Mouse (Mus musculus): ENCODE data around the gene Azi2. TPM values are rescaled to one million over a fixed set of nuclear protein-coding genes. Genes with fewer than 3 reads are reported as not detected.

Azi2 gene
- polyA plus RNA-seq, 1 experiment from 2014 or later, result 72.7 TPM

- no peak overlapping the region for H3K27ac ChIP-seq (ENCODE audit: low read length)
- no peak overlapping the region for H3K4me2 ChIP-seq (ENCODE audit: low read length)
- H3K9ac ChIP-seq (ENCODE audit: low read depth, low read length), result no peak overlapping the region
- 0 out of 2 replicates have a peak, but pooled peaks cover 3% of the 10 kb centered on the region for H3K36me3 ChIP-seq (ENCODE audit: control insufficient read depth, insufficient read depth, low read length)
- H3K4me1 ChIP-seq (ENCODE audit: control insufficient read depth, insufficient read depth, low read length), result no peaks in the 10 kb centered on the region
- H3K9me3 ChIP-seq (replicated peaks; ENCODE audit: control insufficient read depth, low read length, poor library complexity, severe bottlenecking), result no peaks in the 10 kb centered on the region
- no peak for ATAC-seq
- 91% methylated on average over 6 of the region's 6 CpGs for WGBS
- H3K27me3 ChIP-seq (ENCODE audit: control insufficient read depth, insufficient read depth, low read depth, low read length), result no peaks in the 10 kb centered on the region
- H3K4me3 ChIP-seq (ENCODE audit: low read depth, low read length), result no peak overlapping the region
Observed at GRCm38 (mm10) chr9:118070442-118070841, 30.1 kb downstream of the Azi2 start.

- H3K27ac ChIP-seq (ENCODE audit: low read length), result no peak overlapping the region
- 82% methylated on average over 3 of the region's 3 CpGs for WGBS
- no peak overlapping the region for H3K9ac ChIP-seq (ENCODE audit: low read depth, low read length)
- no peak overlapping the region for H3K4me2 ChIP-seq (ENCODE audit: low read length)
- H3K4me1 ChIP-seq (ENCODE audit: control insufficient read depth, insufficient read depth, low read length), result no peaks in the 10 kb centered on the region
- ATAC-seq, result no peak
- H3K36me3 ChIP-seq (ENCODE audit: control insufficient read depth, insufficient read depth, low read length), result no peaks in the 10 kb centered on the region
- H3K27me3 ChIP-seq (ENCODE audit: control insufficient read depth, insufficient read depth, low read depth, low read length), result no peaks in the 10 kb centered on the region
- H3K9me3 ChIP-seq (replicated peaks; ENCODE audit: control insufficient read depth, low read length, poor library complexity, severe bottlenecking), result no peaks in the 10 kb centered on the region
- no peak overlapping the region for H3K4me3 ChIP-seq (ENCODE audit: low read depth, low read length)
Observed at GRCm38 (mm10) chr9:118071337-118071736, 31.0 kb downstream of the Azi2 start.

GRCm38 (mm10) chr9:118072101-118072500, 31.8 kb downstream of the Azi2 start:
- Histone ChIP-seq H3K27ac (ENCODE audit: low read length) (no peak overlapping the region), H3K4me2 (ENCODE audit: low read length) (no peak overlapping the region), H3K4me1 (ENCODE audit: control insufficient read depth, insufficient read depth, low read length) (no peaks in the 10 kb centered on the region), H3K9ac (ENCODE audit: low read depth, low read length) (no peak overlapping the region), H3K9me3 (replicated peaks; ENCODE audit: control insufficient read depth, low read length, poor library complexity, severe bottlenecking) (no peaks in the 10 kb centered on the region), H3K4me3 (ENCODE audit: low read depth, low read length) (no peak overlapping the region), H3K27me3 (ENCODE audit: control insufficient read depth, insufficient read depth, low read depth, low read length) (no peaks in the 10 kb centered on the region), H3K36me3 (ENCODE audit: control insufficient read depth, insufficient read depth, low read length) (no peaks in the 10 kb centered on the region)
- 93% methylated on average over 5 of the region's 5 CpGs for WGBS
- ATAC-seq, result no peak

- Histone ChIP-seq H3K36me3 (ENCODE audit: control insufficient read depth, insufficient read depth, low read length) (no peaks in the 10 kb centered on the region), H3K4me2 (ENCODE audit: low read length) (no peak overlapping the region), H3K27ac (ENCODE audit: low read length) (no peak overlapping the region), H3K27me3 (ENCODE audit: control insufficient read depth, insufficient read depth, low read depth, low read length) (no peaks in the 10 kb centered on the region), H3K4me3 (ENCODE audit: low read depth, low read length) (no peak overlapping the region), H3K4me1 (ENCODE audit: control insufficient read depth, insufficient read depth, low read length) (no peaks in the 10 kb centered on the region), H3K9me3 (replicated peaks; ENCODE audit: control insufficient read depth, low read length, poor library complexity, severe bottlenecking) (no peaks in the 10 kb centered on the region), H3K9ac (ENCODE audit: low read depth, low read length) (no peak overlapping the region)
- 93% methylated on average over 3 of the region's 3 CpGs for WGBS
- ATAC-seq, result no peak
Observed at GRCm38 (mm10) chr9:118073358-118073757, 33.1 kb downstream of the Azi2 start.

- no peak for ATAC-seq
- Histone ChIP-seq H3K4me1 (ENCODE audit: control insufficient read depth, insufficient read depth, low read length) (0 out of 2 replicates have a peak, but pooled peaks cover 2% of the 10 kb centered on the region), H3K9ac (ENCODE audit: low read depth, low read length) (0 out of 2 replicates have a peak overlapping the region, but pooled peaks have one; percentile 44), H3K27ac (ENCODE audit: low read length) (no peak overlapping the region), H3K4me3 (ENCODE audit: low read depth, low read length) (peak overlapping the region; percentile 16; the same call in 1 of the 2 replicates), H3K36me3 (ENCODE audit: control insufficient read depth, insufficient read depth, low read length) (no peaks in the 10 kb centered on the region), H3K27me3 (ENCODE audit: control insufficient read depth, insufficient read depth, low read depth, low read length) (no peaks in the 10 kb centered on the region), H3K9me3 (replicated peaks; ENCODE audit: control insufficient read depth, low read length, poor library complexity, severe bottlenecking) (no peaks in the 10 kb centered on the region), H3K4me2 (ENCODE audit: low read length) (peak overlapping the region; percentile 46)
- 39% methylated on average over 22 of the region's 22 CpGs for WGBS
Observed at GRCm38 (mm10) chr9:118082575-118083431, 42.5 kb downstream of the Azi2 start.

GRCm38 (mm10) chr9:118083834-118084233, 43.5 kb downstream of the Azi2 start:
- 52% methylated on average over 4 of the region's 4 CpGs for WGBS
- H3K36me3 ChIP-seq (ENCODE audit: control insufficient read depth, insufficient read depth, low read length), result no peaks in the 10 kb centered on the region
- no peak overlapping the region for H3K4me2 ChIP-seq (ENCODE audit: low read length)
- no peak overlapping the region for H3K9ac ChIP-seq (ENCODE audit: low read depth, low read length)
- no peak for ATAC-seq
- no peak overlapping the region for H3K27ac ChIP-seq (ENCODE audit: low read length)
- H3K4me1 ChIP-seq (ENCODE audit: control insufficient read depth, insufficient read depth, low read length), result 0 out of 2 replicates have a peak, but pooled peaks cover 2% of the 10 kb centered on the region
- no peaks in the 10 kb centered on the region for H3K9me3 ChIP-seq (replicated peaks; ENCODE audit: control insufficient read depth, low read length, poor library complexity, severe bottlenecking)
- H3K27me3 ChIP-seq (ENCODE audit: control insufficient read depth, insufficient read depth, low read depth, low read length), result no peaks in the 10 kb centered on the region
- no peak overlapping the region for H3K4me3 ChIP-seq (ENCODE audit: low read depth, low read length)

- H3K4me2 ChIP-seq (ENCODE audit: low read length), result no peak overlapping the region
- no peaks in the 10 kb centered on the region for H3K9me3 ChIP-seq (replicated peaks; ENCODE audit: control insufficient read depth, low read length, poor library complexity, severe bottlenecking)
- H3K27ac ChIP-seq (ENCODE audit: low read length), result no peak overlapping the region
- peaks cover 3% of the 10 kb centered on the region; the same call in 1 of the 2 replicates for H3K4me1 ChIP-seq (ENCODE audit: control insufficient read depth, insufficient read depth, low read length)
- ATAC-seq, result 0 out of 2 replicates have a peak, but pooled peaks have one; percentile 60
- H3K27me3 ChIP-seq (ENCODE audit: control insufficient read depth, insufficient read depth, low read depth, low read length), result no peaks in the 10 kb centered on the region
- no peak overlapping the region for H3K9ac ChIP-seq (ENCODE audit: low read depth, low read length)
- WGBS, result 55% methylated on average over 4 of the region's 4 CpGs
- no peaks in the 10 kb centered on the region for H3K36me3 ChIP-seq (ENCODE audit: control insufficient read depth, insufficient read depth, low read length)
- no peak overlapping the region for H3K4me3 ChIP-seq (ENCODE audit: low read depth, low read length)
Observed at GRCm38 (mm10) chr9:118099395-118099794, 59.1 kb downstream of the Azi2 start.

GRCm38 (mm10) chr9:118100484-118100883, 60.2 kb downstream of the Azi2 start:
- no peaks in the 10 kb centered on the region for H3K9me3 ChIP-seq (replicated peaks; ENCODE audit: control insufficient read depth, low read length, poor library complexity, severe bottlenecking)
- ATAC-seq, result no peak
- 96% methylated on average over 2 of the region's 2 CpGs for WGBS
- no peak overlapping the region for H3K4me2 ChIP-seq (ENCODE audit: low read length)
- H3K9ac ChIP-seq (ENCODE audit: low read depth, low read length), result no peak overlapping the region
- no peak overlapping the region for H3K27ac ChIP-seq (ENCODE audit: low read length)
- H3K27me3 ChIP-seq (ENCODE audit: control insufficient read depth, insufficient read depth, low read depth, low read length), result no peaks in the 10 kb centered on the region
- H3K4me3 ChIP-seq (ENCODE audit: low read depth, low read length), result no peak overlapping the region
- H3K36me3 ChIP-seq (ENCODE audit: control insufficient read depth, insufficient read depth, low read length), result no peaks in the 10 kb centered on the region
- peaks cover 3% of the 10 kb centered on the region; the same call in 1 of the 2 replicates for H3K4me1 ChIP-seq (ENCODE audit: control insufficient read depth, insufficient read depth, low read length)

- Histone ChIP-seq H3K9ac (ENCODE audit: low read depth, low read length) (no peak overlapping the region), H3K36me3 (ENCODE audit: control insufficient read depth, insufficient read depth, low read length) (no peaks in the 10 kb centered on the region)
Observed at GRCm38 (mm10) chr9:118101802-118102201, 61.5 kb downstream of the Azi2 start.

More at GRCm38 (mm10) chr9:118101802-118102201, 61.5 kb downstream of the Azi2 start:
- H3K9me3 ChIP-seq (replicated peaks; ENCODE audit: control insufficient read depth, low read length, poor library complexity, severe bottlenecking), result no peaks in the 10 kb centered on the region
- peaks cover 1% of the 10 kb centered on the region; the same call in 1 of the 2 replicates for H3K4me1 ChIP-seq (ENCODE audit: control insufficient read depth, insufficient read depth, low read length)
- no peak overlapping the region for H3K4me2 ChIP-seq (ENCODE audit: low read length)
- no peak overlapping the region for H3K27ac ChIP-seq (ENCODE audit: low read length)
- ATAC-seq, result no peak
- 88% methylated on average over 2 of the region's 2 CpGs for WGBS
- no peak overlapping the region for H3K4me3 ChIP-seq (ENCODE audit: low read depth, low read length)
- no peaks in the 10 kb centered on the region for H3K27me3 ChIP-seq (ENCODE audit: control insufficient read depth, insufficient read depth, low read depth, low read length)
